Mouse (Mus musculus) heart, postnatal 0 days (tissue): ENCODE measurements around the gene Cux1. TPM values are rescaled to one million over a fixed set of nuclear protein-coding genes. Genes with fewer than 3 reads are reported as not detected.

Source experiments
- ATAC-seq: fragments of 200-750 bp; cut with Nextera tagmentation; 2 replicates; pipeline ENCODE4 v1.8.0; 2017; ENCODE audit warnings: low read depth, moderate number of reproducible peaks, moderate library complexity; ENCODE audit not compliant: insufficient read depth
- DNase-seq: peaks from one replicate; pipeline ENCODE4 v3.0.0-alpha.2; 2016; ENCODE audit warnings: low spot score
- H3K27ac ChIP-seq: fragments of 300-500 bp; sonication (generic); 2 replicates; pipeline ENCODE4 v1.5.1; 2014; ENCODE audit warnings: low read depth, mild to moderate bottlenecking
- H3K27me3 ChIP-seq: fragments of 300-500 bp; sonication (generic); 2 replicates; pipeline ENCODE4 v1.6.1; 2014; ENCODE audit warnings: low read length, mixed read lengths; ENCODE audit not compliant: control insufficient read depth, insufficient read depth
- H3K36me3 ChIP-seq: fragments of 300-500 bp; sonication (generic); replicated peaks from 2 replicates; pipeline ENCODE4 v1.6.1; 2014; ENCODE audit warnings: low read length, mixed read lengths; ENCODE audit not compliant: control insufficient read depth, insufficient read depth
- H3K4me1 ChIP-seq: fragments of 300-500 bp; sonication (generic); 2 replicates; pipeline ENCODE4 v1.6.1; 2014; ENCODE audit warnings: antibody characterized with exemption; ENCODE audit not compliant: control insufficient read depth, insufficient read depth
- H3K4me2 ChIP-seq: fragments of 300-500 bp; sonication (generic); 2 replicates; pipeline ENCODE4 v1.6.1; 2014; ENCODE audit warnings: low read depth, mild to moderate bottlenecking, low read length, moderate library complexity
- H3K4me3 ChIP-seq: fragments of 300-500 bp; sonication (generic); 2 replicates; pipeline ENCODE4 v1.5.1; 2014; ENCODE audit warnings: low read depth, low read length
- H3K9ac ChIP-seq: fragments of 300-500 bp; sonication (generic); replicated peaks from 2 replicates; pipeline ENCODE4 v1.6.1; 2014; ENCODE audit warnings: low read depth, low read length, mixed read lengths
- H3K9me3 ChIP-seq: fragments of 300-500 bp; sonication (generic); replicated peaks from 2 replicates; pipeline ENCODE4 v1.6.1; 2016; ENCODE audit warnings: low read length; ENCODE audit not compliant: control insufficient read depth
- CTCF ChIP-seq: IDR thresholded peaks from 2 replicates; pipeline ENCODE4 v1.5.1; 2016; ENCODE audit warnings: antibody characterized with exemption, control low read depth, low read depth
- EP300 ChIP-seq: IDR thresholded peaks from 2 replicates; pipeline ENCODE4 v1.6.1; 2016; ENCODE audit warnings: antibody characterized with exemption, low read depth
- whole genome bisulfite sequencing: fragments of 180-500 bp; shearing (Covaris S2); extraction: QIAGEN DNeasy Blood & Tissue Kit; methylation state at CpG from one replicate; pipeline ENCODE4 v1.1.7; 2014; 5-methylcytosine and 5-hydroxymethylcytosine counted together
- polyA plus RNA-seq: library from polyadenylated mRNA; unstranded; fragments of >200 nt; fragmentation: Nextera tagmentation; extraction: Ambion mirVana; gene quantifications from 2 replicates; pipeline ENCODE4 v1.2.1, GENCODE M21; 2015
- total RNA-seq: library from RNA; depleted of rRNA; stranded (reverse); fragments of >200 nt; gene quantifications from 2 replicates; pipeline ENCODE4 v1.2.3, GENCODE M21; 2014; ENCODE audit warnings: low replicate concordance

Cux1 gene
- total and polyA plus RNA-seq, 2 experiments from 2014 or later: 50.7 to 89.5 TPM

GRCm38 (mm10) chr5:136581166-136581565 is 13.9 kb upstream of the Cux1 start:
- WGBS: 12% methylated on average over 9 of the region's 9 CpGs
- Histone ChIP-seq H3K4me3 (peak overlapping the region; percentile 23; the same call in 1 of the 2 replicates), H3K9ac (no peak overlapping the region), H3K27me3 (peaks cover 32% of the 10 kb centered on the region), H3K36me3 (no peaks in the 10 kb centered on the region), H3K9me3 (no peaks in the 10 kb centered on the region), H3K4me1 (peaks cover 5% of the 10 kb centered on the region; the same call in 1 of the 2 replicates), H3K27ac (no peak overlapping the region), H3K4me2 (peak overlapping the region; percentile 27)
- TF ChIP-seq CTCF (peak; percentile 53), EP300 (no peak)
- no peak; the same call in 1 of the 2 replicates for ATAC-seq
- peak; percentile 39 for DNase-seq

DNA sequence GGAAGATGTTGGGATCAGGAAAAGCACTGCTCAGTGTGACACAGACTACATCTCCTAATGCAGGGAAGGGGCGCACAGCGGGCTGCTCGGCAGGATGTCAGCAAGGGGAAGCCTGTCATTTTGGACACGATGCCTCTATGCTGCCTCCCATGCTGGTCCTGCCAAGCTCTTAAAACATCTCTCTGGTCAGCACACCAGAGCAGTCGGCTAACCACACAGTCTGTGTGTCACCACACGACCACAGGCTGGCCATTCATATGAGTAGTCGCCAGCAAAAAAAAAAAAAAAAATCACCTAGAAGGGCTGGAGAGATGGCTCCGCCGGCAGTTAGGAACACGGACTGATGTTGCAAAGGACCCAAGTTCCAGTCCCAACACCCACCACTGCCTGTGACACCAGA is 10.9 kb upstream of the Cux1 start:
- peaks cover 37% of the 10 kb centered on the region for H3K27me3 ChIP-seq
- no peaks in the 10 kb centered on the region for H3K9me3 ChIP-seq
- H3K4me1 ChIP-seq: peaks cover 5% of the 10 kb centered on the region; the same call in 1 of the 2 replicates
- H3K4me2 ChIP-seq: no peak overlapping the region
- no peak overlapping the region for H3K9ac ChIP-seq
- H3K36me3 ChIP-seq: no peaks in the 10 kb centered on the region
- H3K27ac ChIP-seq: no peak overlapping the region
- no peak for TF ChIP-seq EP300
- no peak overlapping the region for H3K4me3 ChIP-seq
- 38% methylated on average over 10 of the region's 10 CpGs for WGBS
- DNase-seq (no peak), ATAC-seq (no peak)

DNA sequence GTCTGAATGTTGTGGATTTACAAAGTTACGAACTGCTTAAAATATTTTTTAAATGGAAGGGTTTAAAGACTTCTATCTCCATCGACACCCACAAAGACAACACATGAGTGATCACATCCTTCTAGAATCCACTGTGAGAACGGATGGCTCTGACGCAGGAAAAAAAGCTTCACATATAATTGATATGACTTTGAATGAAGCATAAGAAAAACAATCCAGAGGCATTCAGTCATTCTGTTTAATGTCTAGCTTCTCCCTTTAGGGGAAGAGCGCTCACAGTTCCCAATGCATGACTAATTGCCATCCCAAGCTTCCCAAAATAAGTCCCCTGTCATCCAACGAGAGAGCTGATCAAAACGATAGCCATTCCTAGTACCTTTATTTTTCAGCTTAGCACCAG is 2.9 kb upstream of the Cux1 start:
- no peak for TF ChIP-seq EP300
- no peak for TF ChIP-seq CTCF
- Histone ChIP-seq H3K4me2 (no peak overlapping the region), H3K27me3 (peaks cover 16% of the 10 kb centered on the region; the same call in 1 of the 2 replicates), H3K9ac (no peak overlapping the region), H3K9me3 (no peaks in the 10 kb centered on the region), H3K4me3 (no peak overlapping the region), H3K4me1 (peaks cover 6% of the 10 kb centered on the region), H3K27ac (no peak overlapping the region), H3K36me3 (no peaks in the 10 kb centered on the region)
- WGBS: 52% methylated on average over 7 of the region's 7 CpGs
- DNase-seq (no peak), ATAC-seq (no peak)

- under 1% methylated on average over 32 of the region's 36 CpGs for WGBS
- Histone ChIP-seq H3K9ac (peak overlapping the region; percentile 42; the same call in 1 of the 2 replicates), H3K27ac (no peak overlapping the region), H3K4me3 (peak overlapping the region; percentile 89), H3K27me3 (peaks cover 16% of the 10 kb centered on the region; the same call in 1 of the 2 replicates), H3K4me1 (peaks cover 14% of the 10 kb centered on the region), H3K36me3 (no peaks in the 10 kb centered on the region), H3K4me2 (peak overlapping the region; percentile 83), H3K9me3 (no peaks in the 10 kb centered on the region)
- TF ChIP-seq EP300 (no peak), CTCF (peak; percentile 55)
- ATAC-seq (peak; percentile 15), DNase-seq (peak; percentile 70)
These were observed 1.5 kb upstream of the Cux1 start for GRCm38 (mm10) chr5:136568776-136569175.

DNA sequence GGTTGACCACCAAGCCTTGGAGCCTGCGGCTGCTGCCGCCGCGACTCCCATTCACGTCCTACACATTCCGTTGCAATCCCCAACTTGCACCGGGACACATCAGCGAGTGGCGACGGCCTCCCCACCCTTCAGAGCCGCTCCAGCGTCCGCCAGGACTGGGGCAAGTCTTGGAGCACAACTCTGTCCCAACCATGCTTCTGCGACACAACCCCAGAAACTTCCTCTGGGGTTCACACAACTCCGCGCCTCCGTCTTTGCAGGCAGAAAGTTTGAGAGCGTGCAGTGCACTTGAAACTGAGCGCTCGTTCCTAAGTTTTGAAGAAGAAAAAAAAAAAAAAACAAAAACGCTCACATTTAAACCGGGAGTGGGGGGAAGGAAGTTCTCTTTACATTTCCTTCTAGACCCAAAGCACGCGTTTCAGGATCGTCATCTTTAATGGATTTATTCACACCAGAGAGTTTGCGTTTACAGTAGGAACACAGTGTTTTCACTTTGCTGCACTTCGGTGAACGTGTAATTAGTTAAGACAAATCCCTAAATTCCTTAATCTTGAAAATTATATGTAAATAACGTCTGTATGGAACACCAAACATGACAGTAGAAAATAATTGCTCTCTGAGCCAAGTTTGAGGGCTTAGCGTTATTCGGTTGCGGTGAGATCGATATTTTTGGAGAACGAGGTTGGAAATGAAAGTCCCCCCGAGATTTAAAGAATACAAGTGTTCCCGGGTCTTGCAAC is 906 bp upstream of the Cux1 start:
- ATAC-seq: peak; percentile 5; the same call in 1 of the 2 replicates
- peak overlapping the region; percentile 83 for H3K4me2 ChIP-seq
- WGBS: under 1% methylated on average over 36 of the region's 36 CpGs

More for the DNA sequence above, 906 bp upstream of the Cux1 start:
- Histone ChIP-seq H3K27me3 (peaks cover 11% of the 10 kb centered on the region; the same call in 1 of the 2 replicates), H3K4me1 (peaks cover 17% of the 10 kb centered on the region), H3K27ac (peak overlapping the region; percentile 90), H3K36me3 (no peaks in the 10 kb centered on the region), H3K4me3 (peak overlapping the region; percentile 89), H3K9ac (peak overlapping the region; percentile 79), H3K9me3 (no peaks in the 10 kb centered on the region)
- peak; percentile 32 for DNase-seq
- TF ChIP-seq EP300 (no peak), CTCF (no peak)
